Mouse (Mus musculus): ENCODE measurements around the gene Gskip. TPM values are rescaled to one million over a fixed set of nuclear protein-coding genes. Genes with fewer than 3 reads are reported as not detected.

Gskip gene
- total and polyA plus RNA-seq, 3 experiments: 12.3 to 21.9 (median 13.3) TPM

DNA sequence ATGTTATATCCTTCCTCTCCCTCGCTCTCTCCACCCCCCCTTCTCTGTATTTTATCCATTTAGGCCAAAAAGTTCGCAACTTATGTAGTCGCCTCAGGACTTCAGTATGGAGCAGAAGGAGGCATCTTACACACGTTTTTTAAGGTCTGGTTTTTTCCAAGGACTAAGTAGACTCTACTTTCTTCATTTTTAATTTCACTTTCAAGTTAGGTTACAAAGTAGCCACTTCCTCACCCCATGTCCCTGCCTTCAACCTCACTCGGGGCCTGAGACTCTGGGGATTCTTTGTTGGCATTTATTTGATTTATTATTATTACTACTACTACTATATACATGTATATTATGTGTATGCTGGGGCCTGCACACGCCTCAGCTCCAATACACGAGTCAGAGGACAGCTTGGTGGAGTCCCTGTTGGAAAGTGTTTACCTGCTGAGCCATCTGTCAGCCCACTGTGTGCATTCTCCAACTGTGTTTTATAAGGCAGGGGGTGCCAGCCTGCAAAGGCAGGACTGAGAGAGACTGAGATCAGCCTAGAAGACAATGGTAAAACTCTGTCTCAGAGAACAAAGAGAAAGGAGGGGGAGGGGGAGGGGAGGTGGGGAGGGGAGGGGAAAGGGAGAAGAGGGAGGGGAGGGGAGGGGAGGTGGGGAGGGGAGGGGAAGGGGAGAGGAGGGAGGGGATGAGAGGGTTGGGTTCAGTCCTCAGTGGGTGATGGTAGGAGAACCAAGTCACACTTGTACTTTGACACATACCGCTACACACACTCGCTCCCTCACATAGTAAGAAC is 48.9 kb downstream of the Gskip start:
- Histone ChIP-seq H3K27ac (ENCODE audit: insufficient read depth, low read depth) (no peak overlapping the region), H3K4me1 (ENCODE audit: control insufficient read depth in 1 of 2, insufficient read depth in 2 of 2) (peaks cover 0 to 5% of the 10 kb centered on the region in 2 experiments; a peak in 1 of 4 replicates), H3K36me3 (replicated peaks in 1 of 2; ENCODE audit: control insufficient read depth in 1 of 2, insufficient read depth in 1 of 2, low read length in 1 of 2) (no peaks in the 10 kb centered on the region), H3K79me2 (replicated peaks; ENCODE audit: control insufficient read depth, extremely low read depth, insufficient read depth, poor library complexity, severe bottlenecking) (no peaks in the 10 kb centered on the region), H3K4me2 (ENCODE audit: insufficient read depth, low read depth, poor library complexity, severe bottlenecking) (no peak overlapping the region; the same call in 1 of the 2 replicates), H3K4me3 (replicated peaks in 1 of 3; ENCODE audit: low read depth in 2 of 3, low read length in 2 of 3, poor library complexity in 1 of 3) (no peak overlapping the region), H3K27me3 (replicated peaks) (no peaks in the 10 kb centered on the region), H3K9me3 (replicated peaks; ENCODE audit: low read length) (no peaks in the 10 kb centered on the region), H3K9ac (ENCODE audit: insufficient read depth, low read depth) (no peak overlapping the region)
- in situ Hi-C loops (cut with MboI; ENCODE audit: low pct_ligation_motif_present, low pct_unique_long_range_greater_than_20kb, low sequenced_read_pairs): no loop called here
- dilution Hi-C loops (cut with MboI; ENCODE audit: extremely low pct_ligation_motif_present, extremely low pct_unique_long_range_greater_than_20kb, low sequenced_read_pairs): no loop called here
- TF ChIP-seq MAFK (IDR thresholded peaks at IDR 0.05; ENCODE audit: insufficient replicate concordance, low read length): no peak
- no peak for TF ChIP-seq NELFE (IDR thresholded peaks at IDR 0.05; ENCODE audit: low read depth, low read length)
- no peak for TF ChIP-seq TCF12 (IDR thresholded peaks at IDR 0.05; ENCODE audit: low read depth, low read length)
- TF ChIP-seq NRF1 (IDR thresholded peaks at IDR 0.05; ENCODE audit: low read depth, low read length): no peak
- TF ChIP-seq UBTF (IDR thresholded peaks at IDR 0.05; ENCODE audit: low read depth, low read length): no peak
- no peak for TF ChIP-seq KAT2A (IDR thresholded peaks at IDR 0.05; ENCODE audit: insufficient replicate concordance, low read length)
- TF ChIP-seq PAX5 (IDR thresholded peaks at IDR 0.05; ENCODE audit: low read length): no peak
- TF ChIP-seq SMC3 (IDR thresholded peaks at IDR 0.05; ENCODE audit: low read depth, low read length): no peak
- no peak for TF ChIP-seq ZMIZ1 (IDR thresholded peaks at IDR 0.05; ENCODE audit: low read depth, low read length)
- TF ChIP-seq CHD1 (IDR thresholded peaks at IDR 0.05; ENCODE audit: low read depth, low read length): no peak
- TF ChIP-seq ZNF384 (IDR thresholded peaks at IDR 0.05; ENCODE audit: low read depth, low read length): no peak
- TF ChIP-seq SIN3A (IDR thresholded peaks at IDR 0.05; ENCODE audit: low read length): no peak
- no peak for TF ChIP-seq USF1 (IDR thresholded peaks at IDR 0.05; ENCODE audit: low read depth, low read length)
- no peak for DNase-seq (ENCODE audit: extremely low read depth)

DNA sequence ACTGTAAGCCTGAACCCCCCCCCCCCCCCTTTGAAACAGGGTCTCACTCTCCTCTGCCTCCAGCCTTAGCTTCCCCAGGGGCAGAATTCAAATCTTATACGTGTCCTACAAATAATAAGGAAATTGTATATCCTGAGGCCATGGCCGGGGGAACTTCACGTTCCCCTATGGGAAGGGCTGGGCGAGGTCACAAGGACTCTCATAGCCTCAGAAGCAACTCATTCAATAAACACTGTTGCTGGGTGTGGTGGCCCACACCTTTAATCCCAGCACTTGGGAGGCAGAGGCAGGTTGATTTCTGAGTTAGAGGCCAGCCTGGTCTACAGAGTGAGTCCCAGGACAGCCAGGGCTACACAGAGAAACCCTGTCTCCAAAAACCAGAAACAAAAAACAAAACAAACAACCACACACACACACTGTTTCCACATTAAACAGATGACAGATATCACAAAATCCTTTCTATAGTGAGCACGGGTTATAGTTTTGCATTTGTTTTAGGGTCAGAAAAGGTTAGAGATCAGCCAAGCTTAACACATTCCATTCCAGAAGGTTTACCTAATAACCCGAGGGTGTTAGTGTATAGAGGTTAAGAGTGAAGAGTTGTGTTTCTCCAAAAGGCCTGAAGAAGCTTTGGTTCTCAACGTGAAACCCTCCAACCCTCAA is 50.7 kb downstream of the Gskip start:
- Histone ChIP-seq H3K27ac (ENCODE audit: insufficient read depth, low read depth) (no peak overlapping the region), H3K27me3 (replicated peaks) (no peaks in the 10 kb centered on the region), H3K4me2 (ENCODE audit: insufficient read depth, low read depth, poor library complexity, severe bottlenecking) (no peak overlapping the region), H3K4me3 (replicated peaks in 1 of 3; ENCODE audit: low read depth in 2 of 3, low read length in 2 of 3, poor library complexity in 1 of 3) (no peak overlapping the region), H3K9ac (ENCODE audit: insufficient read depth, low read depth) (no peak overlapping the region), H3K4me1 (ENCODE audit: control insufficient read depth in 1 of 2, insufficient read depth in 2 of 2) (peaks cover 0 to 5% of the 10 kb centered on the region in 2 experiments; a peak in 1 of 4 replicates), H3K9me3 (replicated peaks; ENCODE audit: low read length) (no peaks in the 10 kb centered on the region), H3K36me3 (replicated peaks in 1 of 2; ENCODE audit: control insufficient read depth in 1 of 2, insufficient read depth in 1 of 2, low read length in 1 of 2) (no peaks in the 10 kb centered on the region), H3K79me2 (replicated peaks; ENCODE audit: control insufficient read depth, extremely low read depth, insufficient read depth, poor library complexity, severe bottlenecking) (no peaks in the 10 kb centered on the region)
- in situ Hi-C loops (cut with MboI; ENCODE audit: low pct_ligation_motif_present, low pct_unique_long_range_greater_than_20kb, low sequenced_read_pairs) (no loop called here), dilution Hi-C loops (cut with MboI; ENCODE audit: extremely low pct_ligation_motif_present, extremely low pct_unique_long_range_greater_than_20kb, low sequenced_read_pairs) (no loop called here)
- TF ChIP-seq USF1 (IDR thresholded peaks at IDR 0.05; ENCODE audit: low read depth, low read length) (no peak), BHLHE40 (IDR thresholded peaks at IDR 0.05; ENCODE audit: low read depth, low read length) (no peak), POLR2A (IDR thresholded peaks at IDR 0.05; ENCODE audit: low read depth, low read length) (no peak), ZKSCAN1 (IDR thresholded peaks at IDR 0.05; ENCODE audit: borderline replicate concordance, low read depth, low read length) (no peak), SMC3 (IDR thresholded peaks at IDR 0.05; ENCODE audit: low read depth, low read length) (no peak), RCOR1 (conservative IDR thresholded peaks at IDR 0.05; ENCODE audit: low read depth, low read length) (no peak), CHD1 (IDR thresholded peaks at IDR 0.05; ENCODE audit: low read depth, low read length) (no peak), POLR2AphosphoS2 (IDR thresholded peaks at IDR 0.05; ENCODE audit: low read depth, low read length) (no peak)
- no peak for DNase-seq (ENCODE audit: extremely low read depth)
